Mouse (Mus musculus) thymus, adult 2 months (tissue): ENCODE data around the gene Alpl. TPM values are rescaled to one million over a fixed set of nuclear protein-coding genes. Genes with fewer than 3 reads are reported as not detected.
A peak's percentile ranks its signal among the peaks of the same experiment; 100 is the strongest.

ENCODE experiments used
- DNase-seq: peaks from one replicate; pipeline ENCODE4 v3.0.0; 2021
- H3K27ac ChIP-seq: fragments of 200-500 bp; 2 replicates; pipeline ENCODE4 v1.5.1; 2012; ENCODE audit warnings: low read length, control low read depth; ENCODE audit not compliant: control insufficient read depth, insufficient read depth
- H3K27me3 ChIP-seq: fragments of 200-500 bp; 2 replicates; pipeline ENCODE4 v1.6.1; 2012; ENCODE audit warnings: mild to moderate bottlenecking, low read length, moderate library complexity, mixed read lengths; ENCODE audit not compliant: control insufficient read depth, insufficient read depth
- H3K36me3 ChIP-seq: fragments of 200-500 bp; 2 replicates; pipeline ENCODE4 v1.6.1; 2012; ENCODE audit warnings: mild to moderate bottlenecking, low read length, moderate library complexity; ENCODE audit not compliant: control insufficient read depth, insufficient read depth
- H3K4me1 ChIP-seq: fragments of 200-500 bp; replicated peaks from 2 replicates; pipeline ENCODE4 v1.6.1; 2012; ENCODE audit warnings: low read length; ENCODE audit not compliant: control insufficient read depth, insufficient read depth
- H3K4me3 ChIP-seq: fragments of 200-500 bp; 2 replicates; pipeline ENCODE4 v1.5.1; 2012; ENCODE audit warnings: mild to moderate bottlenecking, low read length, control low read depth, moderate library complexity; ENCODE audit not compliant: control insufficient read depth, insufficient read depth
- CTCF ChIP-seq: fragments of 200-500 bp; IDR thresholded peaks from 2 replicates; pipeline ENCODE4 v1.5.1; 2012; ENCODE audit warnings: mild to moderate bottlenecking, control low read depth, low read length, moderate library complexity, borderline replicate concordance; ENCODE audit not compliant: control insufficient read depth, poor library complexity, insufficient read depth; ENCODE audit errors: extremely low read depth
- POLR2A ChIP-seq: fragments of 200-500 bp; IDR thresholded peaks from 2 replicates; pipeline ENCODE4 v1.6.1; 2012; ENCODE audit warnings: mild to moderate bottlenecking, low read length, control low read depth, moderate library complexity; ENCODE audit not compliant: control insufficient read depth, poor library complexity, insufficient read depth; ENCODE audit errors: extremely low read depth
- WGBS: fragments of 180-500 bp; shearing (Covaris S2); methylation state at CpG from one replicate; pipeline ENCODE4 v1.1.7; 2018; 5-methylcytosine and 5-hydroxymethylcytosine counted together
- polyA plus RNA-seq: library from polyadenylated mRNA; depleted of rRNA; stranded (reverse); fragments of >200 nt; gene quantifications from 2 replicates; pipeline ENCODE4 v1.2.3, GENCODE M21; 2012

Gene Alpl
- polyA plus RNA-seq, 1 experiment, result 5.1 TPM

DNA sequence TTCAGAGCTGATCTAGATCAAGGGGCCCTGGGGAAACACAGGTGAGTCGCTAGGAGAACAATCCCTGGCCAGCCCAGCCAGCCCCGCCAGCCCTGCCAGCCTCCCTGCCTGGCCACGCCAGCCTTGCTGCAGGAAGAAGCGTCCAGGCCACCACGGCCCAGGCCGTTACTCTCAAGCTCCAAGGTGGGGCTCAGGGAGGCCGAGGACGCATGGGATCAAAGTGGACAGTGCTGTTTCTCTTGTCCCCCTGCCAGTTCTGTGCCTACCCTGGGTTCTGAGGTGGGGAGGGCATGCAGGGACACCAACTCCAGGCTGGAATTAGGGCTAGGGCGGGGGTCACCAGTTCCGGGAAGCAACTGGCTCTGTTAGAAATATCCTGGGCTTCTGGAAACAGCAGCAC, 64.3 kb downstream of the Alpl start:
- WGBS, result 78% methylated on average over 10 of the region's 10 CpGs
- H3K4me1 ChIP-seq, result no peaks in the 10 kb centered on the region
- DNase-seq, result no peak
- H3K4me3 ChIP-seq, result no peak overlapping the region
- no peak overlapping the region for H3K27ac ChIP-seq
- TF ChIP-seq POLR2A, result no peak
- no peak for TF ChIP-seq CTCF
- no peaks in the 10 kb centered on the region; the same call in 1 of the 2 replicates for H3K27me3 ChIP-seq
- no peaks in the 10 kb centered on the region for H3K36me3 ChIP-seq

- no peak overlapping the region for H3K4me3 ChIP-seq
- no peaks in the 10 kb centered on the region; the same call in 1 of the 2 replicates for H3K27me3 ChIP-seq
- H3K36me3 ChIP-seq, result no peaks in the 10 kb centered on the region
- TF ChIP-seq CTCF (no peak), POLR2A (no peak)
- DNase-seq, result no peak
- H3K4me1 ChIP-seq, result no peaks in the 10 kb centered on the region
- WGBS, result 84% methylated on average over 8 of the region's 8 CpGs
- H3K27ac ChIP-seq, result no peak overlapping the region
Measured at GRCm38 (mm10) chr4:137730757-137731156, 65.4 kb downstream of the Alpl start.

DNA sequence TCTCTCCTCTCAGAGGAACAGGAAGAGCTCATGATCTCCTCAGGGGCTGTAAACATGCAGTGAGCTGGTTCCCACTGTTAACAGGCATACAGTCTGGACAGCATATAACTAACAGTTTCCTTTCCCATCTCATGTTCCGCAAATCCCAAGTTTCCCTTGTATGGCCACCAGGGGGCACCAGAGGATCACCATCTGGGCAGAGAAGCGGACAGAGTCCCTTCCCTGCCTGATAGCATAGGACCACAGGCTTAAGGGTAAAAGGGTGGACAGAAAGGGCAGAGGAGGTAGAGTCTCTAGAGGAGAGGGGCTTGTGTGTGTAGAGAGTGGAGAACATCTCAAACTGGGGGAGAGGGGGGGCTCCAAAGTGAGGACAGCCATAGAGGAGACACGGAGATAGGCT, 66.0 kb downstream of the Alpl start:
- Histone ChIP-seq H3K4me3 (no peak overlapping the region), H3K27ac (no peak overlapping the region), H3K4me1 (no peaks in the 10 kb centered on the region), H3K27me3 (no peaks in the 10 kb centered on the region; the same call in 1 of the 2 replicates), H3K36me3 (no peaks in the 10 kb centered on the region)
- TF ChIP-seq CTCF (peak; percentile 43; the same call in 1 of the 2 replicates), POLR2A (no peak)
- peak; percentile 75 for DNase-seq
- WGBS, result 32% methylated on average over 3 of the region's 3 CpGs

DNA sequence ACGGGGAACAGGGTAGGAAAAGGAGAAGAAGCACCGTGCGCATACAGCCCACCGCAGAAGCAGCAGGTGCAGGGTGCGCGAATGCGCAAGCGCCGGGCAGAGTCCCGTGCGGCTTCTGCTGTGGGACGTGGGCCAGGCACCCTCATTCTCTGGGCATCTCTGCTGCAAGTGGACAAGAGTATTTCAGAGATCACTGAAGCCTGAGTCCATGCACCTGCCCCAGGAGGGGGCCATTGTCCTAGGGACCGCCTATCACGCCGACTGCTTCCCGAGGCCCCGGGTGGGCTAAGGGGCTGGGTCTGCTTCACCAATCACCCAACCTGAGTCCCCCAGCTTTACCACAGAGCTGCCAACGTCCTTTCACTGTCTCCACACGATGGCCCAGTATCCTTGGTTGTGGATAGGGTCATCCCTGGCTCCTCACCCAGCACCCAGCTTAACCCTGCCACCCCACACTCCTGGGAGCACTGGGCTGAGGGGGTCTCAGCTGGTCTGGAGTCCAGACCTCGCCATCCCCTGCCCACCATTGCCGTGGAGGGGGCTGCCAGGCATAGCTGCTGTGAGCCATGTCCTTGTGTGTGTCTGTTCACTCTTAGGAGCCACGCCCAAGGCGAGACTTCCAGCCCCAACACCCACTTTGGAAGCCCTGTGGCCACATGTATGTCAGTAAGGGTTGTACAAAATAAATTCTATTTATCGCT, 66.9 kb downstream of the Alpl start:
- no peaks in the 10 kb centered on the region; the same call in 1 of the 2 replicates for H3K27me3 ChIP-seq
- H3K36me3 ChIP-seq, result no peaks in the 10 kb centered on the region
- no peak for DNase-seq
- WGBS, result 37% methylated on average over 24 of the region's 24 CpGs
- H3K4me1 ChIP-seq, result no peaks in the 10 kb centered on the region
- TF ChIP-seq CTCF (no peak), POLR2A (no peak)
- H3K27ac ChIP-seq, result no peak overlapping the region
- H3K4me3 ChIP-seq, result no peak overlapping the region

GRCm38 (mm10) chr4:137728399-137729154, 67.6 kb downstream of the Alpl start:
- Histone ChIP-seq H3K27me3 (no peaks in the 10 kb centered on the region; the same call in 1 of the 2 replicates), H3K4me1 (no peaks in the 10 kb centered on the region), H3K36me3 (no peaks in the 10 kb centered on the region), H3K27ac (no peak overlapping the region), H3K4me3 (no peak overlapping the region)
- 25% methylated on average over 17 of the region's 17 CpGs for WGBS
- TF ChIP-seq POLR2A, result no peak
- no peak for TF ChIP-seq CTCF
- no peak for DNase-seq

- WGBS, result 44% methylated on average over 18 of the region's 18 CpGs
- no peaks in the 10 kb centered on the region for H3K36me3 ChIP-seq
- no peaks in the 10 kb centered on the region for H3K4me1 ChIP-seq
- no peak for TF ChIP-seq POLR2A
- TF ChIP-seq CTCF, result no peak
- DNase-seq, result peak; percentile 11
- H3K4me3 ChIP-seq, result no peak overlapping the region
- H3K27me3 ChIP-seq, result no peaks in the 10 kb centered on the region; the same call in 1 of the 2 replicates
- no peak overlapping the region for H3K27ac ChIP-seq
Measured at GRCm38 (mm10) chr4:137727506-137728187, 68.5 kb downstream of the Alpl start.
